Mouse (Mus musculus) midbrain, embryonic 14.5 days (tissue): ENCODE data around the gene Uhrf2. TPM values are rescaled to one million over a fixed set of nuclear protein-coding genes. Genes with fewer than 3 reads are reported as not detected.

Source experiments
- ATAC-seq: fragments of 200-750 bp; cut with Nextera tagmentation; 2 replicates; pipeline ENCODE4 v1.8.0; 2017; ENCODE audit warnings: moderate number of reproducible peaks, moderate library complexity; ENCODE audit not compliant: low FRiP score, low TSS enrichment
- DNase-seq: peaks from one replicate; pipeline ENCODE4 v3.0.0-alpha.2; 2015
- H3K27ac ChIP-seq: fragments of 300-500 bp; sonication (generic); replicated peaks from 2 replicates; pipeline ENCODE4 v1.5.1; 2014; ENCODE audit warnings: mild to moderate bottlenecking, low read depth, low read length, moderate library complexity
- H3K27me3 ChIP-seq: fragments of 300-500 bp; sonication (generic); 2 replicates; pipeline ENCODE4 v1.6.1; 2014; ENCODE audit warnings: low read length, control low read depth, mixed read lengths; ENCODE audit not compliant: control insufficient read depth, insufficient read depth
- H3K36me3 ChIP-seq: fragments of 300-500 bp; sonication (generic); 2 replicates; pipeline ENCODE4 v1.6.1; 2014; ENCODE audit warnings: low read length, control low read depth; ENCODE audit not compliant: control insufficient read depth, insufficient read depth
- H3K4me1 ChIP-seq: fragments of 300-500 bp; sonication (generic); 2 replicates; pipeline ENCODE4 v1.6.1; 2014; ENCODE audit warnings: mild to moderate bottlenecking, antibody characterized with exemption, low read length, control low read depth; ENCODE audit not compliant: control insufficient read depth, insufficient read depth
- H3K4me2 ChIP-seq: fragments of 300-500 bp; sonication (generic); 2 replicates; pipeline ENCODE4 v1.6.1; 2014; ENCODE audit warnings: mild to moderate bottlenecking, low read length, moderate library complexity
- H3K4me3 ChIP-seq: fragments of 300-500 bp; sonication (generic); replicated peaks from 2 replicates; pipeline ENCODE4 v1.5.1; 2014; ENCODE audit warnings: low read depth, low read length
- H3K9ac ChIP-seq: fragments of 300-500 bp; sonication (generic); replicated peaks from 2 replicates; pipeline ENCODE4 v1.6.1; 2014; ENCODE audit warnings: mild to moderate bottlenecking, low read length, moderate library complexity
- H3K9me3 ChIP-seq: fragments of 300-500 bp; sonication (generic); 2 replicates; pipeline ENCODE4 v1.6.1; 2016; ENCODE audit warnings: low read length, control low read depth, mixed read lengths; ENCODE audit not compliant: control insufficient read depth
- WGBS: fragments of 180-500 bp; shearing (Covaris S2); extraction: QIAGEN DNeasy Blood & Tissue Kit; methylation state at CpG from one replicate; pipeline ENCODE4 v1.1.7; 2014; 5-methylcytosine and 5-hydroxymethylcytosine counted together
- polyA plus RNA-seq: library from polyadenylated mRNA; unstranded; fragments of >200 nt; fragmentation: Nextera tagmentation; extraction: Ambion mirVana; gene quantifications from 2 replicates; pipeline ENCODE4 v1.2.1, GENCODE M21; 2014

The Uhrf2 gene
- polyA plus RNA-seq, 1 experiment from 2014 or later: 67.3 TPM

- Histone ChIP-seq H3K4me2 (no peak overlapping the region), H3K9ac (no peak overlapping the region), H3K36me3 (peaks cover 79% of the 10 kb centered on the region), H3K9me3 (no peaks in the 10 kb centered on the region), H3K27ac (no peak overlapping the region), H3K27me3 (no peaks in the 10 kb centered on the region), H3K4me3 (no peak overlapping the region), H3K4me1 (no peaks in the 10 kb centered on the region)
- 90% methylated on average over 12 of the region's 12 CpGs for WGBS
- no peak for ATAC-seq
- no peak for DNase-seq
Observed at GRCm38 (mm10) chr19:30091644-30092295, 61.5 kb downstream of the Uhrf2 start.

- Histone ChIP-seq H3K36me3 (peaks cover 69% of the 10 kb centered on the region), H3K4me3 (no peak overlapping the region), H3K27ac (no peak overlapping the region), H3K9me3 (no peaks in the 10 kb centered on the region), H3K27me3 (no peaks in the 10 kb centered on the region), H3K4me2 (no peak overlapping the region), H3K9ac (no peak overlapping the region), H3K4me1 (no peaks in the 10 kb centered on the region)
- ATAC-seq: no peak
- WGBS: 49% methylated on average over 3 of the region's 3 CpGs
- DNase-seq: peak; percentile 41
Observed at GRCm38 (mm10) chr19:30096186-30096585, 65.9 kb downstream of the Uhrf2 start.

GRCm38 (mm10) chr19:30097039-30097438 lies 66.7 kb downstream of the Uhrf2 start:
- Histone ChIP-seq H3K9me3 (no peaks in the 10 kb centered on the region), H3K27me3 (no peaks in the 10 kb centered on the region), H3K9ac (no peak overlapping the region), H3K27ac (peak overlapping the region; percentile 58), H3K4me2 (no peak overlapping the region), H3K4me1 (no peaks in the 10 kb centered on the region), H3K4me3 (no peak overlapping the region), H3K36me3 (peaks cover 62% of the 10 kb centered on the region)
- DNase-seq (peak; percentile 50), ATAC-seq (no peak)
- WGBS: 64% methylated on average over 4 of the region's 4 CpGs

- Histone ChIP-seq H3K4me2 (no peak overlapping the region), H3K9me3 (no peaks in the 10 kb centered on the region), H3K4me1 (no peaks in the 10 kb centered on the region), H3K4me3 (no peak overlapping the region), H3K9ac (no peak overlapping the region), H3K36me3 (peaks cover 32% of the 10 kb centered on the region), H3K27me3 (no peaks in the 10 kb centered on the region), H3K27ac (no peak overlapping the region)
- WGBS: 93% methylated on average over 12 of the region's 12 CpGs
- DNase-seq (no peak), ATAC-seq (no peak)
Observed at GRCm38 (mm10) chr19:30100571-30100970, 70.3 kb downstream of the Uhrf2 start.

GRCm38 (mm10) chr19:30102620-30103019 lies 72.3 kb downstream of the Uhrf2 start:
- Histone ChIP-seq H3K4me2 (no peak overlapping the region), H3K4me3 (no peak overlapping the region), H3K4me1 (peaks cover 12% of the 10 kb centered on the region), H3K36me3 (peaks cover 17% of the 10 kb centered on the region; the same call in 1 of the 2 replicates), H3K27me3 (no peaks in the 10 kb centered on the region), H3K9me3 (no peaks in the 10 kb centered on the region), H3K27ac (no peak overlapping the region), H3K9ac (no peak overlapping the region)
- no peak for DNase-seq
- ATAC-seq: no peak
- 92% methylated on average over 6 of the region's 6 CpGs for WGBS

- Histone ChIP-seq H3K4me2 (no peak overlapping the region), H3K9me3 (no peaks in the 10 kb centered on the region), H3K27ac (no peak overlapping the region), H3K4me1 (peaks cover 33% of the 10 kb centered on the region), H3K9ac (no peak overlapping the region), H3K4me3 (no peak overlapping the region), H3K27me3 (no peaks in the 10 kb centered on the region), H3K36me3 (no peaks in the 10 kb centered on the region)
- 86% methylated on average over 6 of the region's 6 CpGs for WGBS
- ATAC-seq: no peak
- DNase-seq: no peak
Observed at GRCm38 (mm10) chr19:30105045-30105842, 74.9 kb downstream of the Uhrf2 start.

GRCm38 (mm10) chr19:30107221-30107845 lies 77.0 kb downstream of the Uhrf2 start:
- no peak overlapping the region for H3K4me3 ChIP-seq
- H3K27ac ChIP-seq: peak overlapping the region; percentile 73
- peak; percentile 53 for DNase-seq
- no peak for ATAC-seq
- WGBS: 33% methylated on average over 10 of the region's 10 CpGs
- no peak overlapping the region for H3K4me2 ChIP-seq
- no peaks in the 10 kb centered on the region for H3K27me3 ChIP-seq
- H3K9ac ChIP-seq: no peak overlapping the region
- H3K4me1 ChIP-seq: peaks cover 33% of the 10 kb centered on the region
- no peaks in the 10 kb centered on the region for H3K36me3 ChIP-seq
- no peaks in the 10 kb centered on the region for H3K9me3 ChIP-seq

GRCm38 (mm10) chr19:30108616-30109015 lies 78.3 kb downstream of the Uhrf2 start:
- no peak; the same call in 1 of the 2 replicates for ATAC-seq
- no peaks in the 10 kb centered on the region for H3K9me3 ChIP-seq
- no peak overlapping the region for H3K9ac ChIP-seq

More at GRCm38 (mm10) chr19:30108616-30109015, 78.3 kb downstream of the Uhrf2 start:
- H3K4me1 ChIP-seq: peaks cover 33% of the 10 kb centered on the region
- no peak overlapping the region for H3K4me3 ChIP-seq
- DNase-seq: peak; percentile 29
- peak overlapping the region; percentile 13; the same call in 1 of the 2 replicates for H3K4me2 ChIP-seq
- peak overlapping the region; percentile 84 for H3K27ac ChIP-seq
- H3K36me3 ChIP-seq: no peaks in the 10 kb centered on the region
- no peaks in the 10 kb centered on the region for H3K27me3 ChIP-seq
